Mouse (Mus musculus) G1E (cell line): ENCODE data around the gene Ppp4r3b. TPM values are rescaled to one million over a fixed set of nuclear protein-coding genes. Genes with fewer than 3 reads are reported as not detected.
A peak's percentile ranks its signal among the peaks of the same experiment; 100 is the strongest.

Experiments
- ATAC-seq: 2 replicates; pipeline ENCODE4 v1.8.0; 2016; ENCODE audit warnings: mild to moderate bottlenecking; ENCODE audit not compliant: insufficient number of reproducible peaks, poor library complexity, low FRiP score, severe bottlenecking; ENCODE audit errors: extremely low read depth
- DNase-seq: peaks from one replicate; pipeline ENCODE4 v3.0.0; 2012; ENCODE audit warnings: low spot score
- H3K27me3 ChIP-seq: 2 replicates; pipeline ENCODE4 v1.6.1; 2012; ENCODE audit warnings: mild to moderate bottlenecking, low read length, inconsistent platforms; ENCODE audit not compliant: insufficient read depth
- H3K36me3 ChIP-seq: replicated peaks from 2 replicates; pipeline ENCODE3; 2012; ENCODE audit warnings: mild to moderate bottlenecking, inconsistent platforms
- H3K4me1 ChIP-seq: 2 replicates; pipeline ENCODE4 v1.6.1; 2012; ENCODE audit warnings: low read depth, low read length, inconsistent platforms, mixed read lengths; ENCODE audit not compliant: insufficient read depth
- H3K4me3 ChIP-seq: 2 replicates; pipeline ENCODE4 v1.5.1; 2012; ENCODE audit warnings: low read depth, mild to moderate bottlenecking, inconsistent platforms, low read length, moderate library complexity, mixed read lengths
- H3K9me3 ChIP-seq: replicated peaks from 2 replicates; pipeline ENCODE4 v1.6.1; 2012; ENCODE audit warnings: inconsistent platforms
- CTCF ChIP-seq: IDR thresholded peaks from 2 replicates; pipeline ENCODE4 v1.5.1; 2012; ENCODE audit warnings: low read depth, low read length, inconsistent platforms, mixed read lengths
- GATA1 ChIP-seq: IDR thresholded peaks from 2 replicates; pipeline ENCODE4 v1.6.1; 2012; ENCODE audit warnings: borderline replicate concordance, low read length, inconsistent platforms, mixed read lengths
- GATA2 ChIP-seq: IDR thresholded peaks from 2 replicates; pipeline ENCODE4 v1.6.1; 2012; ENCODE audit warnings: low read depth, low read length, inconsistent platforms, borderline replicate concordance
- POLR2AphosphoS5 ChIP-seq: IDR thresholded peaks from 2 replicates; pipeline ENCODE4 v1.6.1; 2012; ENCODE audit warnings: low read depth, low read length, inconsistent platforms; ENCODE audit not compliant: insufficient replicate concordance
- TAL1 ChIP-seq: conservative IDR thresholded peaks from 2 replicates; pipeline ENCODE4 v1.6.1; 2012; ENCODE audit warnings: low read depth, low read length, inconsistent platforms, mixed read lengths
- polyA plus RNA-seq: library from polyadenylated mRNA; stranded (reverse); fragments of >175 nt; gene quantifications from 2 replicates; pipeline ENCODE4 v1.2.3, GENCODE M21; 2012
- total RNA-seq, 2 experiments: library from RNA; stranded (forward) in 1 of 2; stranded (reverse) in 1 of 2; fragments of 200-1000 nt in 1 of 2; fragments of >200 nt in 1 of 2; fragmentation: Nextera tagmentation in 1 of 2; gene quantifications; 2 replicates each; pipeline ENCODE4 v1.2.3; 2014 to 2017

Gene Ppp4r3b
- total RNA-seq (2014; fragmentation: Nextera tagmentation) (142 and 152 TPM in 2 replicates), total RNA-seq (2017) (185 and 225 TPM in 2 replicates), polyA plus RNA-seq (34.0 and 35.6 TPM in 2 replicates)

DNA sequence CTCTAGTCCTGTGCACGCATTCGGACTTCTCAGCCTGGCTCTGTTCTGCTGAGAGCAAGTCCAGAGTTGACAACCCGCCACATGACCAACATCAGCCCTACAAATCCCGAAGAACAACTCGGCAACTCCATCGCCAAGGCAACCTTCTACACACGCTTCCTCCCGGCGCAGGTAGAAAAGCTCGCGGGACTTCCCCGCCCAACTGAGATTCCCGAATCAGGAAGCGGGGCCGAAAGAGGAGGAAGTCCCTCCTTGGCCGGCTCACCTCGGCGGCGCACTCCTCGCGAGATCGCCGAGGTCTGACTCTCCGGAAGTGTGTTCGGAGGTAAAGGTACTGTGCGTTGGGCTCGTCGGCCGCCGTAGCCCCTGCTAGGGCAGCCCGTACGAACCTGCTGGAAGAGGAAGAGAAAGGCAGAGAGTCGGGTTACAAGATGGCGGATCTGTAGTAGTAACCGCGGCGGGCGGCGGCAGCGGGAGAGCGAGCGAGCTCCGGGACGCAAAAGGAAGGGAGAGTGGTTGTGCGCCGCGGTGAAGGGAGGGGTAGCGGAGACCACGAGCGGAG, at the start of gene Ppp4r3b:
Gene Ppp4r3b (plus strand): TSS at position 328 of the 562 bp plus-strand sequence.
- ATAC-seq, result peak; percentile 89
- no peaks in the 10 kb centered on the region for H3K9me3 ChIP-seq

DNA sequence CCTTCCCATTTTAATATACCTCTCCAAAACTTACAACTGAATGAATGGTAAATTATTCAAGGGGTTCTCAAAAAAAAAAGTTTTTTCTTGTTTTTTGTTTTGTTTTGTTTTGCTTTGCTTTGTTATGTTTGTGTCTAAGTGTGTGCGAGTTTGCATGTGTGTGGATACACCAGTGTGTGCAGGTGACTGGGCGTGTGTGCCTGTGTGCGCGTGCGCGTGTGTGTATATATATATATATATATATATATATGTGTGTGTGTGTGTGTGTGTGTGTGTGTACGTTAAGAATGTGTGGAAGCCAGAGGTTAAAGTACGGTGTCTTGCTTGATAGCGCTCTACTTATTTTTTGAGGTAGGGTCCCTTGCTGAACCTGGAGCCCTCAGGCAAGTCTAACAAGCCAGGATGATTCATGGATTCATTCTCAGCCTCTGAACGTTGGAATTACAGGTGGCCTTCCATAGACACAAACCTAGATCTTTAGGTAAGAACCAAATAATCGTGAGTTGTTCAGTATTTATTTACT, 42.8 kb upstream of the Ppp4r3b start:
- Histone ChIP-seq H3K36me3 (peaks cover 16% of the 10 kb centered on the region), H3K4me3 (peak overlapping the region; percentile 92), H3K4me1 (peaks cover 7% of the 10 kb centered on the region), H3K9me3 (no peaks in the 10 kb centered on the region), H3K27me3 (no peaks in the 10 kb centered on the region)
- ATAC-seq, result no peak
- DNase-seq, result peak; percentile 4
- TF ChIP-seq CTCF (no peak), GATA2 (no peak), POLR2AphosphoS5 (no peak), GATA1 (no peak), TAL1 (no peak)

More for the DNA sequence above, at the start of gene Ppp4r3b:
- no peak for TF ChIP-seq CTCF
- peak; percentile 88 for DNase-seq
- Histone ChIP-seq H3K36me3 (peaks cover 17% of the 10 kb centered on the region), H3K4me1 (peaks cover 24% of the 10 kb centered on the region), H3K27me3 (no peaks in the 10 kb centered on the region), H3K4me3 (peak within 1 kb of the TSS; percentile 99)

DNA sequence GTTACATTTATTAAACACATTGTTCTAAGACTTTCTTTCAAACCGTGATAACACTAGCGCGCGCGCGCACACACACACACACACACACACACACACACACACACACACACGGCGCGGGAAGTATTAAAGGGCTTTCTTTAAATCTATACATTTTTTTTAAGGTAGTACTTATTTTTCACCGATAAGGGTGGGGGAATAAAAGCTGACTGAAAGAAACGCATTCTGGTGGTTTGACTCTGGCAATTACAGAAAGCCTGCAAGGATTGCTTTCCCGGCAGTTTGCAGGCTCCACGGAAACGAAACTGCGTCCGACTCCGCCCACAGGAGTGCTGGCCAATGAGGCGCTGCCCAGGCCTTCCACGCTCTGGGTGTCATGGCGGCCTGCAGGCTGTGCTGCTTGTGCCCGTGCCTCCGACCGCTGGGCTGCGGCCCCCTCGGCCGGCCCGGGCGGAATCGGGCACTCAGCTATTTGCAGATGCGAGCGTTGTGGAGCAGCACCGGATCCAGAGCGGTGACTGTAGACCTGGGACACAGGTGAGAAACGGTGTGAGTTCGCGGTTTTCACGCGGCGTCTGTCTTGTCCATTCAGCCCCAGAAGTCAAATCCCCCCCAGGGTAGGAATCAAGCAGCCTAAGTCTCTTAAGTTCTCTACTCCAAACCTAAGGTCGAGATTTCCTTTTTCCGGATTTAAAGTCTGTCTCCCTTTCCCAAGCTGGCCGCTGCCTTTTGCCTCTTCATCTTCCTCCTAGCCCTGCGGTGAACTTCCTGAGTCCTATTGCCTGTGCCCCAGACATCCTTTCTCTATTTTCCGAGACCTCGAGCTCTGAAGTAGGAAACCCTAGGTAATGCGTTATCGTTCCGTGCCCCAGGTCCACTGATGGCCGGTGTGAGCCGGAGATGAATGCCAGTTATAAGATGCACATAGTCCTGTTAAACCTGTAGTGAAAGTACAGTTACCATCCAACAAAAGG, 42.0 kb upstream of the Ppp4r3b start, which contains the start of gene Pnpt1:
Gene Pnpt1 (plus strand): TSS at position 360 of the 971 bp plus-strand sequence.
- Histone ChIP-seq H3K4me1 (peaks cover 7% of the 10 kb centered on the region), H3K9me3 (no peaks in the 10 kb centered on the region), H3K36me3 (peaks cover 20% of the 10 kb centered on the region), H3K27me3 (no peaks in the 10 kb centered on the region), H3K4me3 (peak within 1 kb of the TSS; percentile 92)
- DNase-seq (peak; percentile 89), ATAC-seq (peak; percentile 100)
- TF ChIP-seq TAL1, result no peak

DNA sequence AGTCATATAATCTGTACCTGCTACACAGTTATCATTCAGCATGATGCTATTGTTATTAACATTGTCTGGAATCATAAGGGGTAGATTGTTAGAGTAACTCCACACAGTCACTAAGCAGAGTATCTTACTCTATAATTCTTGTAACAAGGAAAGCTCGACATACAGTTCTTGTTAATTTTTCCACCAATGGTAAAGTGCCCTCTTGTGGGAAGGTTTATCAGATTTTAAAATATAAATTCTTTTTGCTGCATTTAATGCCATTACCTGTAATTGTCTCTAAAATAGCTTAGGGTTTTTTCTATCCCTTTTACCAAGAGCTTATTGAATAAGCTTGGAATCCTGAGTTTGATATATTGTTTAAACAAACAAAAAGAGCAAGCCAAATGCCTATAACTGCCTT, 32.0 kb upstream of the Ppp4r3b start:
- Histone ChIP-seq H3K4me3 (no peak overlapping the region), H3K9me3 (no peaks in the 10 kb centered on the region), H3K4me1 (no peaks in the 10 kb centered on the region), H3K27me3 (no peaks in the 10 kb centered on the region), H3K36me3 (peaks cover 75% of the 10 kb centered on the region)
- TF ChIP-seq POLR2AphosphoS5 (no peak), CTCF (no peak), GATA1 (no peak), GATA2 (no peak)
- DNase-seq, result no peak
- no peak for ATAC-seq

DNA sequence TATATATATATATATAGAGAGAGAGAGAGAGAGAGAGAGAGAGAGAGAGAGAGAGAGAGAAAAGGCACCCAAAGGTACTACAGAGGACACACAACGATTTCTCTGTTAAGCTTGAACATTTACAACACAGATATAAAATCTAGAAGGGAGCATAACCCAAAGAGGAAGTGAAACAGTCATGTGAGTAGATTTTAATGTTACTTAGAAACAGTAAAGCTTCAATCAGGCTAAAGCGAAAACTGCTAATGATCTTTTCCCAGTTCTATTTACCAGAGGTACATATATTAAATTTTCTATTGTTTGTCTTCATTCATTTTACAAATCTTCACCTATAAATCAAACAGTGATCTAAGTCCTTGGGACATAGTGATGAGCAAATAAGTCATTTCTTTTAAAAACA, 23.8 kb upstream of the Ppp4r3b start:
- peak; percentile 49; the same call in 1 of the 2 replicates for ATAC-seq
- Histone ChIP-seq H3K4me1 (no peaks in the 10 kb centered on the region), H3K9me3 (no peaks in the 10 kb centered on the region), H3K27me3 (no peaks in the 10 kb centered on the region), H3K4me3 (no peak overlapping the region), H3K36me3 (peaks cover 68% of the 10 kb centered on the region)
- TF ChIP-seq CTCF (no peak), TAL1 (no peak), GATA2 (no peak), GATA1 (no peak), POLR2AphosphoS5 (no peak)
- no peak for DNase-seq

DNA sequence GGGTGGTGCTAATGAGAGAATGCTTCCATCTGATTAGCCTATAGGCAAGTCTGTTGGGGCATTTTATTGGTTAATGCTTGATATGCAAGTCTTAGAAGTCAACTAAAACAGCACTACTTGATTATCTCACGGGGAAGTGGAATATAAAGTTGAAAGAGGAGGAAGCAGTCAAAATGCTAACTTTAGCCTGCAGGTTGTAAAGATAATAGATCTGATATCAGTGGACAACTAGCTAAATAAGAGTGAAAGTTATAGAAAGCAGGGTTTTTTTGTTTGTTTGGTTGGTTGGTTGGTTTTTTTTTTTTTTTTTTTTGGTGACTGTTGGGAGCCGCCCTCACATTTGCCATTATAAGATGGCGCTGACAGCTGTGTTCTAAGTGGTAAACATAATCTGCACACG, 9.1 kb upstream of the Ppp4r3b start:
- H3K4me1 ChIP-seq, result peaks cover 5% of the 10 kb centered on the region; the same call in 1 of the 2 replicates
- no peak for TF ChIP-seq GATA2
- no peak for TF ChIP-seq CTCF
- TF ChIP-seq GATA1, result no peak
- TF ChIP-seq POLR2AphosphoS5, result no peak
- no peak for TF ChIP-seq TAL1
- no peak for ATAC-seq
- H3K36me3 ChIP-seq, result peaks cover 44% of the 10 kb centered on the region
- DNase-seq, result no peak
- H3K9me3 ChIP-seq, result no peaks in the 10 kb centered on the region
- no peak overlapping the region for H3K4me3 ChIP-seq
- H3K27me3 ChIP-seq, result no peaks in the 10 kb centered on the region
